Comparison of ENCODE assay signal across 12 mouse cellular contexts in genomic region chr15:78402423-78402822, GRCm38 (mm10). TPM values are rescaled to one million over a fixed set of nuclear protein-coding genes. Genes with fewer than 3 reads are reported as not detected.
DNase-seq lines count a peak whose midpoint lies in the region; ATAC-seq and TF ChIP-seq lines count a peak whose summit lies in the region.
"Had no signal": no experiment of that assay in that cellular context is flagged by ENCODE, and none has a peak within 500 bp of the region (broad histone marks: within the 10 kb centered on the region; RNA-seq: fewer than 3 reads in every experiment).

No protein-coding gene starts in this region.

- no peak for TF ChIP-seq POLR2A in heart, adult 2 months (IDR thresholded peaks at IDR 0.05; ENCODE audit: insufficient read depth, low read depth, low read length)

- H3K27me3 ChIP-seq in heart, adult 2 months (ENCODE audit: control insufficient read depth, insufficient read depth, low read length) = no peaks in the 10 kb centered on the region
- no peaks in the 10 kb centered on the region for H3K27me3 ChIP-seq in heart, embryonic 11.5 days (ENCODE audit: control insufficient read depth, insufficient read depth, low read length)
- H3K27me3 ChIP-seq in kidney, embryonic 16.5 days (ENCODE audit: insufficient read depth, low read length) = no peaks in the 10 kb centered on the region
- no peaks in the 10 kb centered on the region for H3K27me3 ChIP-seq in lung, embryonic 16.5 days (ENCODE audit: control insufficient read depth, insufficient read depth, low read depth, low read length)

- WGBS in heart, adult 2 months = 40% methylated on average over 7 of the region's 7 CpGs
- WGBS in heart, embryonic 11.5 days (ENCODE audit: insufficient replicate concordance) = 73% methylated on average over 7 of the region's 7 CpGs
- WGBS in kidney, embryonic 16.5 days = 66% methylated on average over 7 of the region's 7 CpGs
- WGBS in lung, embryonic 16.5 days = 40% methylated on average over 7 of the region's 7 CpGs

- H3K4me3 ChIP-seq in heart, adult 2 months = no peak overlapping the region
- no peak overlapping the region for H3K4me3 ChIP-seq in heart, embryonic 11.5 days (ENCODE audit: low read depth, low read length)
- H3K4me3 ChIP-seq in kidney, embryonic 16.5 days (ENCODE audit: low read length) = no peak overlapping the region
- 0 out of 2 replicates have a peak overlapping the region, but pooled peaks have one; percentile 3 for H3K4me3 ChIP-seq in lung, embryonic 16.5 days (ENCODE audit: low read length)

- H3K4me1 ChIP-seq in heart, adult 2 months (ENCODE audit: control insufficient read depth, insufficient read depth, low read length) = peaks cover 28% of the 10 kb centered on the region
- peaks cover 22% of the 10 kb centered on the region for H3K4me1 ChIP-seq in heart, embryonic 11.5 days (ENCODE audit: control insufficient read depth, insufficient read depth, low read length)
- H3K4me1 ChIP-seq in kidney, embryonic 16.5 days (ENCODE audit: insufficient read depth, low read length) = peaks cover 38% of the 10 kb centered on the region
- H3K4me1 ChIP-seq in lung, embryonic 16.5 days (replicated peaks; ENCODE audit: control insufficient read depth, insufficient read depth, low read length) = peaks cover 41% of the 10 kb centered on the region

- peak; percentile 43 to 51 for DNase-seq in heart, adult 2 months
- peak; percentile 87 for DNase-seq in adrenal gland, postnatal 14 days
- DNase-seq in frontal cortex, adult 2 months (ENCODE audit: extremely low spot score in 1 of 2, low spot score in 1 of 2) = no peak

- H3K9me3 ChIP-seq in heart, embryonic 11.5 days (replicated peaks; ENCODE audit: control insufficient read depth, low read length) = no peaks in the 10 kb centered on the region
- no peaks in the 10 kb centered on the region for H3K9me3 ChIP-seq in kidney, embryonic 16.5 days (ENCODE audit: low read length)
- no peaks in the 10 kb centered on the region for H3K9me3 ChIP-seq in lung, embryonic 16.5 days (ENCODE audit: control insufficient read depth, low read length)

- no peak for ATAC-seq in heart, embryonic 11.5 days (replicated peaks; ENCODE audit: insufficient number of reproducible peaks, low FRiP score, low TSS enrichment)
- no peak for ATAC-seq in kidney, embryonic 16.5 days (ENCODE audit: low FRiP score, low TSS enrichment)
- ATAC-seq in lung, embryonic 16.5 days (ENCODE audit: low read depth) = peak; percentile 42
- ATAC-seq in activated CD4-positive, CD25-positive, alpha-beta regulatory T cell, adult 4 months = no peak
- ATAC-seq in CD4-positive, CD25-positive, alpha-beta regulatory T cell, adult 4 months = no peak
- ATAC-seq: inflammation-experienced regulatory T-cells, adult 6 months had no signal

- no peak for TF ChIP-seq EP300 in heart, adult 2 months (IDR thresholded peaks at IDR 0.05; ENCODE audit: insufficient read depth, low read depth, low read length)

- intact Hi-C loops in heart, adult 2 months (cut with DNase I) = no loop called here

- H3K9ac ChIP-seq in heart, adult 2 months (ENCODE audit: low read depth, low read length) = no peak overlapping the region
- no peak overlapping the region for H3K9ac ChIP-seq in heart, embryonic 11.5 days (ENCODE audit: low read depth, low read length)
- H3K9ac ChIP-seq in kidney, embryonic 16.5 days (replicated peaks; ENCODE audit: low read length) = no peak overlapping the region
- peak overlapping the region; percentile 58 for H3K9ac ChIP-seq in lung, embryonic 16.5 days (ENCODE audit: low read length)

- H3K4me2 ChIP-seq in heart, embryonic 11.5 days = no peak overlapping the region
- H3K4me2 ChIP-seq in kidney, embryonic 16.5 days (replicated peaks; ENCODE audit: low read depth, low read length) = no peak overlapping the region
- H3K4me2 ChIP-seq in lung, embryonic 16.5 days (ENCODE audit: low read depth, low read length) = peak overlapping the region; percentile 69
- H3K4me2 ChIP-seq: midbrain, embryonic 11.5 days had no signal

- H3K79me2 ChIP-seq in heart, adult 2 months (replicated peaks; ENCODE audit: control insufficient read depth, insufficient read depth, low read length) = no peaks in the 10 kb centered on the region

- H3K27ac ChIP-seq in heart, adult 2 months = peak overlapping the region; percentile 48
- no peak overlapping the region for H3K27ac ChIP-seq in heart, embryonic 11.5 days (ENCODE audit: low read depth, low read length)
- peak overlapping the region; percentile 63 for H3K27ac ChIP-seq in kidney, embryonic 16.5 days (ENCODE audit: low read length)
- peak overlapping the region; percentile 100 for H3K27ac ChIP-seq in lung, embryonic 16.5 days (ENCODE audit: low read length)

- no peak for TF ChIP-seq CTCF in heart, adult 2 months (IDR thresholded peaks at IDR 0.05)

- no peaks in the 10 kb centered on the region; the same call in 1 of the 2 replicates for H3K36me3 ChIP-seq in heart, adult 2 months (ENCODE audit: control insufficient read depth, insufficient read depth, low read length)
- H3K36me3 ChIP-seq in heart, embryonic 11.5 days (ENCODE audit: control insufficient read depth, insufficient read depth, low read length) = no peaks in the 10 kb centered on the region
- H3K36me3 ChIP-seq in kidney, embryonic 16.5 days (ENCODE audit: insufficient read depth, low read length) = no peaks in the 10 kb centered on the region
- H3K36me3 ChIP-seq in lung, embryonic 16.5 days (ENCODE audit: control insufficient read depth, insufficient read depth, low read length) = 0 out of 2 replicates have a peak, but pooled peaks cover 2% of the 10 kb centered on the region

RNA-seq across cellular contexts. Expression of gene Tst, which starts 3.3 kb away (rescaled TPM):
- total RNA-seq in heart, adult 2 months (2021) = 10 to 100 TPM; 19.1 to 23.2 TPM
- polyA plus RNA-seq in heart, adult 2 months (2012; rRNA removed) = 30.3 and 41.7 TPM in 2 replicates
- polyA plus RNA-seq in heart, embryonic 11.5 days (2014; fragmentation: Nextera tagmentation; extraction: Ambion mirVana) = 9.6 and 13.5 TPM in 2 replicates
- 167 and 212 TPM in 2 replicates for total RNA-seq in adrenal gland, postnatal 14 days (2021)
- 64.4 and 76.4 TPM in 2 replicates for polyA plus RNA-seq in kidney, embryonic 16.5 days (2015; fragmentation: Nextera tagmentation; extraction: Ambion mirVana)
- polyA plus RNA-seq in lung, embryonic 16.5 days (2015; fragmentation: Nextera tagmentation; extraction: Ambion mirVana) = 129 and 160 TPM in 2 replicates
- polyA plus RNA-seq in activated CD4-positive, CD25-positive, alpha-beta regulatory T cell, adult 4 months (2017; shearing (Covaris generic)) = 1 to 10 TPM; 4.0 to 4.6 TPM
- polyA plus RNA-seq in frontal cortex, adult 2 months (2012; rRNA removed) = 69.7 and 75.1 TPM in 2 replicates
- polyA plus RNA-seq in CD4-positive, CD25-positive, alpha-beta regulatory T cell, adult 4 months (2017; shearing (Covaris generic)) = 1 to 10 TPM; 1.6 to 2.8 TPM

RNA-seq across cellular contexts. Expression of gene Mpst, which starts 3.8 kb away (rescaled TPM):
- 10 to 100 TPM; 37.5 to 45.9 TPM for total RNA-seq in heart, adult 2 months (2021)
- 64.5 and 79.5 TPM in 2 replicates for polyA plus RNA-seq in heart, adult 2 months (2012; rRNA removed)
- polyA plus RNA-seq in heart, embryonic 11.5 days (2014; fragmentation: Nextera tagmentation; extraction: Ambion mirVana) = 1.1 and 1.6 TPM in 2 replicates
- total RNA-seq in adrenal gland, postnatal 14 days (2021) = 43.6 and 57.0 TPM in 2 replicates
- 3.2 and 5.3 TPM in 2 replicates for polyA plus RNA-seq in kidney, embryonic 16.5 days (2015; fragmentation: Nextera tagmentation; extraction: Ambion mirVana)
- 5.0 and 5.5 TPM in 2 replicates for polyA plus RNA-seq in lung, embryonic 16.5 days (2015; fragmentation: Nextera tagmentation; extraction: Ambion mirVana)
- 1 to 10 TPM; 1.8 to 6.5 TPM for polyA plus RNA-seq in activated CD4-positive, CD25-positive, alpha-beta regulatory T cell, adult 4 months (2017; shearing (Covaris generic))
- 58.0 and 66.0 TPM in 2 replicates for polyA plus RNA-seq in frontal cortex, adult 2 months (2012; rRNA removed)
- 1 to 10 TPM; 1.2 to 5.7 TPM for polyA plus RNA-seq in CD4-positive, CD25-positive, alpha-beta regulatory T cell, adult 4 months (2017; shearing (Covaris generic))

RNA-seq across cellular contexts. Expression of gene Tex33, which starts 6.7 kb away (rescaled TPM):
- total RNA-seq in heart, adult 2 months (2021) = not detected
- 0.43 and 0.67 TPM in 2 replicates for polyA plus RNA-seq in heart, adult 2 months (2012; rRNA removed)
- polyA plus RNA-seq in heart, embryonic 11.5 days (2014; fragmentation: Nextera tagmentation; extraction: Ambion mirVana) = not detected in 2 replicates
- not detected in 2 replicates for total RNA-seq in adrenal gland, postnatal 14 days (2021)
- not detected in 2 replicates for polyA plus RNA-seq in kidney, embryonic 16.5 days (2015; fragmentation: Nextera tagmentation; extraction: Ambion mirVana)
- polyA plus RNA-seq in lung, embryonic 16.5 days (2015; fragmentation: Nextera tagmentation; extraction: Ambion mirVana) = not detected in 2 replicates
- polyA plus RNA-seq in activated CD4-positive, CD25-positive, alpha-beta regulatory T cell, adult 4 months (2017; shearing (Covaris generic)) = not detected
- 0.12 TPM in 1 of 2 replicates, not detected in the other for polyA plus RNA-seq in frontal cortex, adult 2 months (2012; rRNA removed)
- not detected for polyA plus RNA-seq in CD4-positive, CD25-positive, alpha-beta regulatory T cell, adult 4 months (2017; shearing (Covaris generic))
- total RNA-seq: adrenal gland, postnatal 4 days; CH12.LX had no signal
- polyA plus RNA-seq: inflammation-experienced regulatory T-cells, adult 6 months; midbrain, embryonic 11.5 days had no signal

RNA-seq across cellular contexts. Expression of gene Kctd17, which starts 25.9 kb away (rescaled TPM):
- 10 to 100 TPM; 18.4 to 24.5 TPM for total RNA-seq in heart, adult 2 months (2021)
- polyA plus RNA-seq in heart, adult 2 months (2012; rRNA removed) = 52.5 and 66.1 TPM in 2 replicates
- polyA plus RNA-seq in heart, embryonic 11.5 days (2014; fragmentation: Nextera tagmentation; extraction: Ambion mirVana) = 16.8 and 21.3 TPM in 2 replicates
- total RNA-seq in adrenal gland, postnatal 14 days (2021) = 83.4 and 88.8 TPM in 2 replicates
- 41.5 and 43.1 TPM in 2 replicates for polyA plus RNA-seq in kidney, embryonic 16.5 days (2015; fragmentation: Nextera tagmentation; extraction: Ambion mirVana)
- polyA plus RNA-seq in lung, embryonic 16.5 days (2015; fragmentation: Nextera tagmentation; extraction: Ambion mirVana) = 32.1 and 37.0 TPM in 2 replicates
- 1 to 10 TPM; 9.0 to 9.7 TPM for polyA plus RNA-seq in activated CD4-positive, CD25-positive, alpha-beta regulatory T cell, adult 4 months (2017; shearing (Covaris generic))
- polyA plus RNA-seq in frontal cortex, adult 2 months (2012; rRNA removed) = 380 and 463 TPM in 2 replicates
- 1 to 10 TPM; 5.1 to 5.5 TPM for polyA plus RNA-seq in CD4-positive, CD25-positive, alpha-beta regulatory T cell, adult 4 months (2017; shearing (Covaris generic))
- total RNA-seq: CH12.LX had no signal

Comparison
In these comparisons a context has a peak if more than half of its experiments do, and no peak if none do; other contexts are left out.
1. DNase-seq: peak in heart, adult 2 months (2 of 2) and adrenal gland, postnatal 14 days (single experiment); none in frontal cortex, adult 2 months (0 of 2).